12 mouse cellular contexts compared by ENCODE assay signal in the genomic region with DNA sequence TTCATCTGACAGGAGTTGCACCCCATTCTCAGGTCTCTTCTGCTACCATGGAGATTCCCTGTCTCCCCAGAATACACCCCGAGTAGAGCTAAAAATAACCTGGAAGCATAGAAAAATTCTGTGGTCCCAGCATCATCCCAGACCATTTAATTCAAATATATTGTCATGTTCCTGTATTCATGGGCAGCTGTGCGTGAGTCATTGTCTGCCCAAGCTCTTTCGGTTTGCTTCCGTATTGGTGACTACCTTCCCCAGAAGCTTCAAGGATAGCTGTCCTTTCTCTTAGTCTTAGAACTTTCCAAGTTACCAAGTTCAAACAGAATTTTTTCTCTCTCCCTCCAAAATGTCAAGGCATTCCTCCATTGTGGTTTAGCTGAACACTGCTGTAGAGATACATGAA.
"Had no signal": no experiment of that assay in that cellular context is flagged by ENCODE, and none has a peak within 500 bp of the region (broad histone marks: within the 10 kb centered on the region; RNA-seq: fewer than 3 reads in every experiment).

No protein-coding gene starts in this region.

- DNase-seq: kidney, adult 8-10 months; kidney, postnatal 25 days; lung, adult 18-20 months; right cerebral cortex, postnatal 4 days; spleen, adult 18-20 months; thymus, adult 18-20 months; thymus, postnatal 14 days had no signal

- H3K4me2 ChIP-seq: limb, embryonic 13.5 days; midbrain, embryonic 12.5 days; neural tube, embryonic 15.5 days had no signal

- H3K36me3 ChIP-seq: limb, embryonic 13.5 days; midbrain, embryonic 12.5 days; neural tube, embryonic 15.5 days had no signal

- ATAC-seq: intestine, postnatal 0 days had no signal

- H3K27me3 ChIP-seq: limb, embryonic 13.5 days; midbrain, embryonic 12.5 days; neural tube, embryonic 15.5 days had no signal

- H3K4me1 ChIP-seq: midbrain, embryonic 12.5 days; neural tube, embryonic 15.5 days had no signal

- H3K27ac ChIP-seq: limb, embryonic 13.5 days; liver, embryonic 14.5 days; midbrain, embryonic 12.5 days; neural tube, embryonic 15.5 days had no signal

- H3K9ac ChIP-seq: limb, embryonic 13.5 days; liver, embryonic 14.5 days; midbrain, embryonic 12.5 days; neural tube, embryonic 15.5 days had no signal

- H3K4me3 ChIP-seq: limb, embryonic 13.5 days; midbrain, embryonic 12.5 days; neural tube, embryonic 15.5 days had no signal

- H3K9me3 ChIP-seq: limb, embryonic 13.5 days; midbrain, embryonic 12.5 days; neural tube, embryonic 15.5 days had no signal
